Mouse (Mus musculus) midbrain, embryonic 14.5 days (tissue): ENCODE results near the gene Cenpa. TPM values are rescaled to one million over a fixed set of nuclear protein-coding genes. Genes with fewer than 3 reads are reported as not detected.

Source experiments
- ATAC-seq: fragments of 200-750 bp; cut with Nextera tagmentation; 2 replicates; pipeline ENCODE4 v1.8.0; 2017; ENCODE audit warnings: moderate number of reproducible peaks, moderate library complexity; ENCODE audit not compliant: low FRiP score, low TSS enrichment
- DNase-seq: peaks from one replicate; pipeline ENCODE4 v3.0.0-alpha.2; 2015
- H3K27ac ChIP-seq: fragments of 300-500 bp; sonication (generic); replicated peaks from 2 replicates; pipeline ENCODE4 v1.5.1; 2014; ENCODE audit warnings: mild to moderate bottlenecking, low read depth, low read length, moderate library complexity
- H3K27me3 ChIP-seq: fragments of 300-500 bp; sonication (generic); 2 replicates; pipeline ENCODE4 v1.6.1; 2014; ENCODE audit warnings: low read length, control low read depth, mixed read lengths; ENCODE audit not compliant: control insufficient read depth, insufficient read depth
- H3K36me3 ChIP-seq: fragments of 300-500 bp; sonication (generic); 2 replicates; pipeline ENCODE4 v1.6.1; 2014; ENCODE audit warnings: low read length, control low read depth; ENCODE audit not compliant: control insufficient read depth, insufficient read depth
- H3K4me1 ChIP-seq: fragments of 300-500 bp; sonication (generic); 2 replicates; pipeline ENCODE4 v1.6.1; 2014; ENCODE audit warnings: mild to moderate bottlenecking, antibody characterized with exemption, low read length, control low read depth; ENCODE audit not compliant: control insufficient read depth, insufficient read depth
- H3K4me2 ChIP-seq: fragments of 300-500 bp; sonication (generic); 2 replicates; pipeline ENCODE4 v1.6.1; 2014; ENCODE audit warnings: mild to moderate bottlenecking, low read length, moderate library complexity
- H3K4me3 ChIP-seq: fragments of 300-500 bp; sonication (generic); replicated peaks from 2 replicates; pipeline ENCODE4 v1.5.1; 2014; ENCODE audit warnings: low read depth, low read length
- H3K9ac ChIP-seq: fragments of 300-500 bp; sonication (generic); replicated peaks from 2 replicates; pipeline ENCODE4 v1.6.1; 2014; ENCODE audit warnings: mild to moderate bottlenecking, low read length, moderate library complexity
- H3K9me3 ChIP-seq: fragments of 300-500 bp; sonication (generic); 2 replicates; pipeline ENCODE4 v1.6.1; 2016; ENCODE audit warnings: low read length, control low read depth, mixed read lengths; ENCODE audit not compliant: control insufficient read depth
- WGBS: fragments of 180-500 bp; shearing (Covaris S2); extraction: QIAGEN DNeasy Blood & Tissue Kit; methylation state at CpG from one replicate; pipeline ENCODE4 v1.1.7; 2014; 5-methylcytosine and 5-hydroxymethylcytosine counted together
- polyA plus RNA-seq: library from polyadenylated mRNA; unstranded; fragments of >200 nt; fragmentation: Nextera tagmentation; extraction: Ambion mirVana; gene quantifications from 2 replicates; pipeline ENCODE4 v1.2.1, GENCODE M21; 2014

The Cenpa gene
- polyA plus RNA-seq, 1 experiment from 2014 or later, result 65.3 TPM

DNA sequence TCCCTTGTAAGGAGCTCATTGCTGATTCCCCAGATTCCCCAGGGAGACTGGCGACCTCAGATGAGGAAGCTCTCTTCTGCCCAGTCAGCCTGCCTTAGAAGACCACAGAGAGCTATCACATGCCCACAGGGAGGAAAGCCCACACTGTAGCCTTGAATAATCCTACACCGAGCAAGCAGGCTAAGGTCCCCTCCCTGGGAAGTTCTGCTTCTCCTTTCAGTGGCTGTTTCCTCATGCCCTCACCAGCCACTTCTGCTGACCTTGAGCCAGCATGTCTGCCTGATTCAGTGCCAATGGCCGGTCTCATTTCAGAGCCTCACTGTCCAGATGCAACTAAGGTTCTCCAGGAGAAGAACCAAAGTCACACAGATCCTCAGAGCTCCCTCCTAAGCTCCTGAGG, 15.8 kb upstream of the Cenpa start:
- no peaks in the 10 kb centered on the region for H3K27me3 ChIP-seq
- H3K4me3 ChIP-seq, result no peak overlapping the region
- ATAC-seq (no peak), DNase-seq (no peak)
- peaks cover 19% of the 10 kb centered on the region; the same call in 1 of the 2 replicates for H3K4me1 ChIP-seq
- H3K9me3 ChIP-seq, result no peaks in the 10 kb centered on the region
- 86% methylated on average over 3 of the region's 3 CpGs for WGBS
- no peak overlapping the region for H3K9ac ChIP-seq
- H3K4me2 ChIP-seq, result no peak overlapping the region
- H3K27ac ChIP-seq, result no peak overlapping the region
- H3K36me3 ChIP-seq, result peaks cover 11% of the 10 kb centered on the region

GRCm38 (mm10) chr5:30651554-30651953, 15.0 kb upstream of the Cenpa start:
- no peaks in the 10 kb centered on the region for H3K27me3 ChIP-seq
- 94% methylated on average over 3 of the region's 3 CpGs for WGBS
- peaks cover 19% of the 10 kb centered on the region; the same call in 1 of the 2 replicates for H3K4me1 ChIP-seq
- ATAC-seq (no peak), DNase-seq (no peak)
- H3K4me2 ChIP-seq, result no peak overlapping the region
- H3K27ac ChIP-seq, result no peak overlapping the region
- H3K36me3 ChIP-seq, result peaks cover 19% of the 10 kb centered on the region
- H3K9ac ChIP-seq, result no peak overlapping the region
- no peak overlapping the region for H3K4me3 ChIP-seq
- no peaks in the 10 kb centered on the region for H3K9me3 ChIP-seq

DNA sequence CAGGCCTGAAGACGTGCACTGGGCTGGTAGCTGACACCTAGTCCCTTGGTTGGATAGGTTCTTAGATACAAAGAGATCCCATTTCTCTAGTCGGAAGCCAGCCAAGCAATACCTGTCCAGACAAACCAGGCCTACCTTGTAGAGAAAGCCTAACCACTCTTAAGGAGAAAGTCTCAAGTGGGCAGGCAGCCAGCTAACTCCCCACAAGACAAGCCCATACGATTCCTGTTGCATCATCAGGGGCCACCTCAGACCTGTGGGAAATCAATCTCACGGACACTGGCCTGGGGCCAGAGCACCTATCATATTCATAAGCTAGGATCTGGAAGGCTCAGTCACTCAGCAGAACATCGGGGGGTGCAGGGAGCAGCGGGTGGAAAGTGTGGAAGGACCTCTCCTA, 13.3 kb upstream of the Cenpa start:
- Histone ChIP-seq H3K4me1 (peaks cover 13% of the 10 kb centered on the region; the same call in 1 of the 2 replicates), H3K9me3 (no peaks in the 10 kb centered on the region), H3K4me3 (no peak overlapping the region), H3K27me3 (no peaks in the 10 kb centered on the region), H3K36me3 (peaks cover 36% of the 10 kb centered on the region), H3K27ac (no peak overlapping the region), H3K4me2 (no peak overlapping the region), H3K9ac (no peak overlapping the region)
- no peak for DNase-seq
- 89% methylated on average over 6 of the region's 6 CpGs for WGBS
- no peak for ATAC-seq

DNA sequence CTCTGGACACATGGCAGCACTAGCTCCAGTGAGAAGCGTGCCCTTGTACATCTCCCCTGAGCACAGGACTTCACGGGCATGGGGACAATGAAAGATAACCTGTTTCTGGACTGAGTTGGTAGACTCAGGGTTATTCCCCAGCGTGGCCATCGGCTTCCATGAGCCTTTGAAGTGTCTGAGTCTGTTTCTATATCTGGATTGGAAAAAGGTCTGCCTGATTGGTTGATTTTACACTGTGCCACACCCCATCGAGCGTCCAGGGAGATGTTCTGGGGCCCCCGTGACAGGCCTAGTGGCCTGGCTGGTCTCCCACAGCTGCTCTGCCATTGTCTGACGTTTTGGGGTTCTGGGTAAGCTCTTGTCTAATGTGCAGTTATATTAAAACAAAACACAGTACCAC, 11.5 kb upstream of the Cenpa start:
- WGBS, result 85% methylated on average over 8 of the region's 8 CpGs
- no peak overlapping the region for H3K4me3 ChIP-seq
- H3K4me1 ChIP-seq, result no peaks in the 10 kb centered on the region
- ATAC-seq, result no peak
- no peaks in the 10 kb centered on the region for H3K9me3 ChIP-seq
- H3K27me3 ChIP-seq, result no peaks in the 10 kb centered on the region
- no peak overlapping the region for H3K27ac ChIP-seq
- DNase-seq, result no peak
- H3K9ac ChIP-seq, result no peak overlapping the region
- no peak overlapping the region for H3K4me2 ChIP-seq
- peaks cover 41% of the 10 kb centered on the region for H3K36me3 ChIP-seq

DNA sequence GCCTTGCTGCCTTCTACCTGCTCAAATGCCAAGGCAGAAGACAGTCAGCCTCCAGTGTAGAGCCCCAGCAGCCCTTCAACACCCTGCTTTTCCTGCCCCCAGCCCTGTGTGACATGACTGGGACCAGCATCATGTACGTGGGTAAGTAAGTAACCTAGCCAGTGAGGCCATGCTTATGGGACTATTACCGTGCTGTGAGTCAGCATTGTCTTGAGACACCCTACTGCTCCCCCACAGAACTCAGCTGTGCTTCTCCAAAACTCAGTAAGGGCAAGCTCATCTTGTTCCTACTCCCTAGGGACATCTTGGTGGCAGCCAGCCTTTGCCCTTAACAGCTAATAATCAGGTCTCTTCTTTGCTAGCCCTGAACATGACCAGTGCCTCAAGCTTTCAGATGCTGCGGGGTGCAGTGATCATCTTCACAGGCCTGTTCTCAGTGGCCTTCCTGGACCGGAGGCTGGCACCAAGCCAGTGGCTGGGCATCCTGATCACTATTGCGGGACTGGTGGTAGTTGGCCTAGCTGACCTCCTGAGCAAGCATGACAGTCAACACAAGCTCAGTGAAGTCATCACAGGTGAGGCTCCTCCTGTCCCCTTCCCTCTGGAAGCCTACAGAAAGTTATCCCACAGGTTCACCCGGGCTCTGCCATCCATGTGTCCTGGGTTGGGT, 10.9 kb upstream of the Cenpa start:
- no peaks in the 10 kb centered on the region for H3K27me3 ChIP-seq
- H3K4me1 ChIP-seq, result no peaks in the 10 kb centered on the region
- no peak overlapping the region for H3K4me2 ChIP-seq
- H3K4me3 ChIP-seq, result no peak overlapping the region
- ATAC-seq (no peak), DNase-seq (no peak)
- 92% methylated on average over 6 of the region's 6 CpGs for WGBS
- no peaks in the 10 kb centered on the region for H3K9me3 ChIP-seq
- no peak overlapping the region for H3K9ac ChIP-seq
- H3K36me3 ChIP-seq, result peaks cover 41% of the 10 kb centered on the region
- H3K27ac ChIP-seq, result no peak overlapping the region

DNA sequence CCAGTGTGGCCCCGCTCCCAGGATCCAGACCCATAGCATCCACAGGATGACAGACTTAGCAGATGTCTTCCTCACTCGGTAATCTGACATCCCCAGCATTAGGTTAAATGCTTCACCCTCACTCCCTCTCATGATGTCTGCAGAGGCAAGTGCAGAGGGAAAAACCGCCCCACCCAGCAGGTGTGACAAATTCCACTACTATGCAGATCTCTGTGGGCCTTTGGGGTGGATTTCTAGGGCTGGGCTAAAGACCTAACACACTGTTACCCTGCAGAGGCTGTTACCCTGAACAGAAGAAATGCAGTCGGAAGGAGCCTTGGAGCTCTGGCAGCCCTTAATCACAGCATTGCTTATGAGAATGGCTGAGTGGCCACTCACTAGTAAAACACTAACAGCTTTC, 7.5 kb upstream of the Cenpa start:
- 87% methylated on average over 4 of the region's 4 CpGs for WGBS
- Histone ChIP-seq H3K27ac (no peak overlapping the region), H3K4me2 (no peak overlapping the region), H3K36me3 (peaks cover 41% of the 10 kb centered on the region), H3K4me3 (no peak overlapping the region), H3K9me3 (no peaks in the 10 kb centered on the region), H3K9ac (no peak overlapping the region), H3K27me3 (no peaks in the 10 kb centered on the region), H3K4me1 (no peaks in the 10 kb centered on the region)
- no peak for DNase-seq
- ATAC-seq, result no peak

DNA sequence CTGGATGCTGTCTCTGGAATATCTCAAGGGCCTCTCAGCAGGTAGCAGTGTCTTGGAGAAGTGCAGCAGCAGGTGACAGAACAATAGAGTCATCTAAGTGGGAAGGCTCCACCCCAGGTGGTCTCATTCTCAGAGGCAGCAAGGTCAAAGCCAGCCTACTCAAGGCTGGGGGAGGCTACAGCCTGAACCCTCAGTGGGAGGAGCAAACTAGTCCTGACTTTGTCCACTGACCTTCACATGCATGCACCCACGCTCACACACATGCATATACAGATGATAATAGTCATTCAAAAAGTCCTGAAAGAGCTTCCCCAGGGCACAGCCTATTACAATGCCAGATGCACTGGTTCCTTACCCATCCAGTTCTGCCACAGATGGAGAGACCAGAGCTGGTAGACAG, 6.3 kb upstream of the Cenpa start:
- Histone ChIP-seq H3K27ac (no peak overlapping the region), H3K9me3 (no peaks in the 10 kb centered on the region), H3K4me2 (no peak overlapping the region), H3K4me3 (no peak overlapping the region), H3K36me3 (peaks cover 35% of the 10 kb centered on the region), H3K4me1 (no peaks in the 10 kb centered on the region), H3K9ac (no peak overlapping the region), H3K27me3 (no peaks in the 10 kb centered on the region)
- no peak for ATAC-seq
- WGBS, result 74% methylated on average over 1 of the region's 1 CpGs
- DNase-seq, result no peak

- Histone ChIP-seq H3K9ac (no peak overlapping the region), H3K4me3 (no peak overlapping the region), H3K36me3 (peaks cover 30% of the 10 kb centered on the region), H3K4me2 (no peak overlapping the region), H3K27ac (no peak overlapping the region), H3K4me1 (no peaks in the 10 kb centered on the region), H3K9me3 (no peaks in the 10 kb centered on the region), H3K27me3 (no peaks in the 10 kb centered on the region)
- WGBS, result 96% methylated on average over 5 of the region's 5 CpGs
- no peak for ATAC-seq
- DNase-seq, result no peak
Measured at GRCm38 (mm10) chr5:30660813-30661212, 5.8 kb upstream of the Cenpa start.

- 90% methylated on average over 9 of the region's 9 CpGs for WGBS
Measured at GRCm38 (mm10) chr5:30665360-30665759, 1.2 kb upstream of the Cenpa start.

More at GRCm38 (mm10) chr5:30665360-30665759, 1.2 kb upstream of the Cenpa start:
- no peaks in the 10 kb centered on the region for H3K36me3 ChIP-seq
- no peaks in the 10 kb centered on the region for H3K27me3 ChIP-seq
- DNase-seq (no peak), ATAC-seq (no peak)
- H3K4me2 ChIP-seq, result no peak overlapping the region
- H3K4me3 ChIP-seq, result no peak overlapping the region
- no peak overlapping the region for H3K9ac ChIP-seq
- no peak overlapping the region for H3K27ac ChIP-seq
- H3K9me3 ChIP-seq, result no peaks in the 10 kb centered on the region
- 0 out of 2 replicates have a peak, but pooled peaks cover 6% of the 10 kb centered on the region for H3K4me1 ChIP-seq
